Mouse (Mus musculus) mature B cell (primary cell): ENCODE results near the gene Tmcc2.

ENCODE experiments used
- in situ Hi-C: fragments of 300-500 bp; cut with MboI; formaldehyde crosslinking; loops from 2 replicates; pipeline ENCODE4 v1.14.3; 2019

Gene Tmcc2

GRCm38 (mm10) chr1:132390691-132391579, at the start of gene Tmcc2:
TSS of gene Tmcc2 (minus strand) at chr1:132391281.
- in situ Hi-C loops: no loop called here

DNA sequence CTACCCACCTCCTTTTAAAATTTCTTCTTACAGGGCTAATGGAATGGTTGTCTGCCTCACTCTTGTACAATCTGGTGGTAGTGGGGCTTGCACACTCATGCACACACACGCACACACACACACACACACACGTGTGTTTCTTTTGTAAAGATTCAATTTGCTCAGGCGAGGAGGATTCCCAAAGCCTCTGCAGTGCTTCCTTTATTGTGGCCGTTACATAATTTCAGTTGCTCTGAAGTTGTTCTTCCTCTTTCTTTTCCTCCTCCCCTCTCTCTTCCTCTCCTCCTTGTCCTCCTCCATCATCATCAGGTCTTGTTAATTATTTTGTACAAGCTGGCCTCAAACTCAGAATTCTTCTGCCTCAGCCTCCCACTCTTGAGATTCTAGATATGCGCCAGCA, 46.3 kb upstream of the Tmcc2 start:
- in situ Hi-C loops: no loop called here

GRCm38 (mm10) chr1:132436960-132437359, 45.9 kb upstream of the Tmcc2 start:
- in situ Hi-C loops: no loop called here

DNA sequence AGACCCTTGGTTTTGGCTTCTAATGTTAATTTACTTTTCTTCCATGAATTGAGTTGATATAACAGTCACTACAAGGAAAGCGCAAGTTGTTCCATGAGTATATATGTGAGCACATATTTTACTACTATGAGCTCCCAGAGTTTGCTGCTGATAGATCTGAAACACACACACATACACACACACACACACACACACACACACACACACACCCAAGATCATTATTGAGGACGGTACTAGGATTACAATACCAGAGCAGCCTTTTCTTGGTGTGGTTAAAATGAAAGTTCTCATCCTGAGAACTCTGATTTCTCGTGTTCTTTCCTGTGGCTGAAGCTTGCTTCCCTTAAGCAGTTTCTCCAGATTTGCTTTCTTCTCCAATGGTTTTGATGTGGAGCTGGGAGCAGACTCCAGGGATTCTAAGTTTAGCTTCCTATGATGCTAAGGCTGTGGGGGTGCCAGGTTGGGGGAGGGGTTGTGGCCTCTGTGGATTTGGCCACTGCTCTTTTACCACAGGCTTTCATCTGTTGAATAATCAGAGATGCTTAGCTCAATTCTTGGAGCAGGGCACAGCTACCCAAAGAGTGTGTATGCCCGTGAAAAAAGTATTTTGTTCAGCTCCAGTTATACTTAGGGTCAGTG, 45.4 kb upstream of the Tmcc2 start:
- in situ Hi-C loops: no loop called here

GRCm38 (mm10) chr1:132434032-132434431, 43.0 kb upstream of the Tmcc2 start:
- in situ Hi-C loops: no loop called here

DNA sequence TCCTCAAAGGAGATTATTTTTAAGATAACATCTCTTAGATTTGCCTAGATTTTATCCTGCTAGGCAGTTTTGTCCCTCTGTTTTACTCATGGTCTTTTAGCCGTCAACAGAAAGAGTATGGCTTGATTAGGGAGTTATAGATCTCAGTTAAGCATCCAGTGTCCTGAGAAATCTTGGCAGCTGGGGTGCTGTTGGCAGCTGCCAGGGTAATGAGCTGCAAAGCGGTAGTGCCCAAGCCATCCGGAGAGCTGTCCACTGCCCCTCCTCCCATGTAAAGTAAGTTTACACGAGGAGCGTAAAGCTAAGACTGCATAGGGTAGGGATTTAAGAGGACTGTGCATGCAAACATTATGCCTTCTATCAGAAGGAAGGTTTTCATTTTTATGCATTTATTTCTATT, 42.3 kb upstream of the Tmcc2 start:
- in situ Hi-C loops: no loop called here

GRCm38 (mm10) chr1:132431716-132432115, 40.6 kb upstream of the Tmcc2 start:
- in situ Hi-C loops: no loop called here

GRCm38 (mm10) chr1:132430818-132431217, 39.7 kb upstream of the Tmcc2 start:
- in situ Hi-C loops: no loop called here

GRCm38 (mm10) chr1:132425600-132425999, 34.5 kb upstream of the Tmcc2 start:
- in situ Hi-C loops: no loop called here

GRCm38 (mm10) chr1:132422912-132423696, 32.0 kb upstream of the Tmcc2 start:
- in situ Hi-C loops: no loop called here

DNA sequence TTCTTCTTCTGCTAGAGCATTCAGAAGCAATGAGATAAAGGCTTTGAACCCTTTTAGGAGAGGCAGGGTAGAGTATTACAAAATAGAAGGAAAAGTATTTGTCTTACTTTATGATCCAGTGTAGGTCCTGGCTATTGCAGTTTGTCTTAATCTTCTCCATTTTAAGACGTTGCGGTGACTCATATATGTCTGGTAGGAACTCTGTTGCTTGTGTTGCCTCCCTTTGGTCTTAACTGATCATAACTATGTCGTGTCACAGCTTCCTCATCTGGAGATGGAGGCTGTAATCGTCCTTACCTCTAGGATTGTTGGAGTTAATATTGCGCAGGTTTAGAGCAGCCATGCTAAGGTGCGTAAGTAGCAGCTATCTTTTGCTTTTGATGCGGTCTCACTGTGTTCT, 29.6 kb upstream of the Tmcc2 start:
- in situ Hi-C loops: no loop called here

GRCm38 (mm10) chr1:132420206-132420605, 29.1 kb upstream of the Tmcc2 start:
- in situ Hi-C loops: no loop called here

GRCm38 (mm10) chr1:132417319-132418251, 26.5 kb upstream of the Tmcc2 start, which contains the start of gene Dstyk:
TSS of gene Dstyk (plus strand) at chr1:132417555.
- in situ Hi-C loops: no loop called here

DNA sequence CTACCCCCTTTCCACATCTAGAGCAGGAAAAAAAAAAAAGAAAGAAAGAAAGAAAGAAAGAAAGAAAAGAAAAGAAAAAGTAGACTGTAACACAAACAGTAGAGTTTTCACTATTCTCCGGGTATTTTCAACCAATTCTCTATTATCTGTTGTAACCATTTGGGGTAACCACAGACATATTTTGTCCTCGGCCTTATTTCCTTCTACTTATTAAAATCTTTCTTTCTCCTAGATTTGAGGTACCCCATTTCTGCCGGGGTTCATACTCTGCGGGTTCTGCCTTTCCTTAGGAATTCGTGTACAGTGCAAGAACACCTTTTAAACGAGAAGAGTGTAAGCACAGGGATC, 25.8 kb upstream of the Tmcc2 start:
- in situ Hi-C loops: no loop called here

DNA sequence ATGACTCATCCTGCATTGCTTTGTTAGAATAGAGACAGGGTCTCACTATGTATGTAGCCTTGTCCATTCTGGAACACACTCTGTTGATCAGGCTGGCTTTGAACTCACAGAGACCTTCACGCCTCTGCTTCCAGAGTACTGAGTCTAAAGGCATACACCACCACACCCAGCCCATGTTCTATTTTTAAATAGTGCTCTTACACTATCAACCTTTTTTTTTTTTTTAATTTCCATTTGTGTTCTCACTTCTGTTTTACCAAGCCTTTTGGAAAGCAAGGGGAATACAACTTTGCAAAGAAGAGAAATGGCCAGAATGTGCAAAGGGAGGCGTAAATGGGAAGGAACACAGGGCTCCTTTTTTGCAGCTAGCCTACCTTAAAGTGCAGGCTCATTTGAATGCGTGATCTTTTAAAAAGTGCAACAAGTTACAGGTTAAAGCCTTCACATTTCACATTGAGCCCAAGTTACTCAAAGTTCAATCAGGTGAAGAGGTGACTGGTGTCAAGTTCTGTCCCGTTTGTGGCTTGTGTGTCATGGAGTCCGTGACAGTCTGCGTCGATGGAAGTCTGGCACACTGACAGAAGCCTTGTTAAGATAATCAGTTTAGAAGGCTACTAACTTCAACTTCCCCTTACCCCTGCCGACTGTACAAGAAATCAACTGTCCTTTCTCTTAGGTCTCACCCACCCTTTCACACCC, 25.3 kb upstream of the Tmcc2 start:
- in situ Hi-C loops: no loop called here

DNA sequence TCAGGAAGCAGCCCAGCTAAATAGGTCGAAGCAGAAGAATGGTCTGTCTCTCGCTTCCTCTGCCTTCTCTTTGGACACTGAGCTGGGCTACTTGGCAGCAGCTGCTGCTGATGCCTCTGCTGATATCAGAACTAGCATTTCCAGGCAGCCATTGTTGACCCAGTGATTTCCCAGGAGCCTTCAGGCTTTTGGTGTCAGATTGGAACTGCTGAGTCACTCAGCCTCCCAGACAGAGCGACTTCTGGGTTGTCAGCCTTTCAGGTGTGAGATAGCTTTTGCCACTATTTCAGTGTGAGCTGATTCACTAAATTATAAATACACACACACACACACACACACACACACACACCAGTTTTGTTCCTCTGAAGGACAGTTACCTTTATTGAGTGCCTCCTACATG, 19.6 kb upstream of the Tmcc2 start:
- in situ Hi-C loops: no loop called here

DNA sequence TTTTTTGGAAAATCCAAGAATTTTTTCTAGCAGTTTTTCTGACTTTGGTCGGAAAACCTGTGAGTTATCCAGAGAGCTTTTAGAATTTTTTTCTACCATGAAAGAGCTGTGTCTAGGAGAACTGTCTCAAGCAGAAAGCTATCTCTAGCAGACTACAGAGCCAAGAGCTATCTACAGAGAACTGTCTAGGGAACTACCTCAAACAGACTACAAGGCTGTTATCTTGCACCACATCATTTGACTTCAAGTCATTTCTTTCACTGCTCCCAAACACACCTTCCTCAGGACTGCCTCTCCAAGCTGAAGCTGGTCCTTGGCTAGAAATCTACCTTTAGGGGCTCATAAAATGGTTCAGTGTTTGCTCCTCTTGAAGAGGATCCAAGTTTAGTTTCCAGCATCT, 10.8 kb upstream of the Tmcc2 start:
- in situ Hi-C loops: no loop called here

- in situ Hi-C loops: no loop called here
Observed at GRCm38 (mm10) chr1:132400538-132400937, 9.5 kb upstream of the Tmcc2 start.

GRCm38 (mm10) chr1:132396705-132397104, 5.6 kb upstream of the Tmcc2 start:
- in situ Hi-C loops: no loop called here

DNA sequence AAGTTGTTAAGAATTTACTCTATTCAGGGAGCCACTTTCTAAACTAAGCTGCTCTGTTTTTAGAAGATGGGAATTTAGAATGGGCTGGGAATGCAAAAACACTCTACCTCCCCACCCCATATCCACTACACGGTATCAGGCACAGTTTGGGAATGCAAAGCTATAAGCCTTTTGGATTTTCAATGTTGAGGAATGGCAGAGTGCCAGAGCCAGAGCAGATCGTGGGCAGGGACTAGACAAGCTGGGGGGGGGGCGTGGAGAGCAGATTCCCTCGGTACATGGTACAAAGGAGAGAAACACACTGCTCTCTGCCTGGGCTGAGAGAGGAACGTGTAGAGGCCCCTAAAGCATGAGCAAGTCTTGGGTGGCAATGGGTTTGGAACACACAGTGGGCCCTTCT, 1.8 kb upstream of the Tmcc2 start:
- in situ Hi-C loops: no loop called here

- in situ Hi-C loops: no loop called here
Observed at GRCm38 (mm10) chr1:132391580-132392022, 520 bp upstream of the Tmcc2 start.
